Mouse (Mus musculus): ENCODE measurements at regions not wholly inside any gene's neighbourhood (a gene's known extent, or its start where the extent isn't known, plus 50 kb on each side); places are given as distances from the start of the nearest gene placed in this dataset.

- ATAC-seq (replicated peaks; ENCODE audit: low FRiP score) (no peak), DNase-seq (ENCODE audit: low spot score) (no peak)
- no peaks in the 10 kb centered on the region for H3K27me3 ChIP-seq (replicated peaks; ENCODE audit: control insufficient read depth, insufficient read depth, low read length)
- no peak overlapping the region for H3K4me2 ChIP-seq
- no peaks in the 10 kb centered on the region for H3K36me3 ChIP-seq (ENCODE audit: control insufficient read depth, insufficient read depth, low read length)
- no peak overlapping the region for H3K9ac ChIP-seq (ENCODE audit: low read depth, low read length)
- no peaks in the 10 kb centered on the region for H3K9me3 ChIP-seq (ENCODE audit: control insufficient read depth, low read length)
- 71% methylated on average over 2 of the region's 2 CpGs for WGBS
- no peak overlapping the region for H3K4me3 ChIP-seq (ENCODE audit: low read depth, low read length)
- H3K27ac ChIP-seq (ENCODE audit: low read depth, low read length) = no peak overlapping the region
- H3K4me1 ChIP-seq (replicated peaks; ENCODE audit: control insufficient read depth, insufficient read depth, low read length) = no peaks in the 10 kb centered on the region
Measured at GRCm38 (mm10) chr4:30776816-30777442, 1187.0 kb upstream of the Map3k7 start.

GRCm38 (mm10) chr4:30781649-30782048 lies 1182.2 kb upstream of the Map3k7 start:
- H3K9ac ChIP-seq (ENCODE audit: low read depth, low read length) = no peak overlapping the region
- 75% methylated on average over 2 of the region's 2 CpGs for WGBS
- H3K27me3 ChIP-seq (replicated peaks; ENCODE audit: control insufficient read depth, insufficient read depth, low read length) = no peaks in the 10 kb centered on the region
- no peaks in the 10 kb centered on the region for H3K9me3 ChIP-seq (ENCODE audit: control insufficient read depth, low read length)
- no peak overlapping the region for H3K4me2 ChIP-seq
- ATAC-seq (replicated peaks; ENCODE audit: low FRiP score) (no peak), DNase-seq (ENCODE audit: low spot score) (no peak)
- H3K36me3 ChIP-seq (ENCODE audit: control insufficient read depth, insufficient read depth, low read length) = no peaks in the 10 kb centered on the region
- no peak overlapping the region for H3K4me3 ChIP-seq (ENCODE audit: low read depth, low read length)
- H3K27ac ChIP-seq (ENCODE audit: low read depth, low read length) = no peak overlapping the region
- no peaks in the 10 kb centered on the region for H3K4me1 ChIP-seq (replicated peaks; ENCODE audit: control insufficient read depth, insufficient read depth, low read length)

- ATAC-seq (replicated peaks; ENCODE audit: low FRiP score) (no peak), DNase-seq (ENCODE audit: low spot score) (no peak)
- no peaks in the 10 kb centered on the region for H3K36me3 ChIP-seq (ENCODE audit: control insufficient read depth, insufficient read depth, low read length)
- no peak overlapping the region for H3K4me3 ChIP-seq (ENCODE audit: low read depth, low read length)
- H3K4me2 ChIP-seq = no peak overlapping the region
- no peaks in the 10 kb centered on the region for H3K4me1 ChIP-seq (replicated peaks; ENCODE audit: control insufficient read depth, insufficient read depth, low read length)
- no peaks in the 10 kb centered on the region for H3K9me3 ChIP-seq (ENCODE audit: control insufficient read depth, low read length)
- H3K27ac ChIP-seq (ENCODE audit: low read depth, low read length) = no peak overlapping the region
- no peak overlapping the region for H3K9ac ChIP-seq (ENCODE audit: low read depth, low read length)
- 49% methylated on average over 5 of the region's 5 CpGs for WGBS
- H3K27me3 ChIP-seq (replicated peaks; ENCODE audit: control insufficient read depth, insufficient read depth, low read length) = no peaks in the 10 kb centered on the region
Measured at GRCm38 (mm10) chr4:30789976-30790657, 1173.8 kb upstream of the Map3k7 start.

DNA sequence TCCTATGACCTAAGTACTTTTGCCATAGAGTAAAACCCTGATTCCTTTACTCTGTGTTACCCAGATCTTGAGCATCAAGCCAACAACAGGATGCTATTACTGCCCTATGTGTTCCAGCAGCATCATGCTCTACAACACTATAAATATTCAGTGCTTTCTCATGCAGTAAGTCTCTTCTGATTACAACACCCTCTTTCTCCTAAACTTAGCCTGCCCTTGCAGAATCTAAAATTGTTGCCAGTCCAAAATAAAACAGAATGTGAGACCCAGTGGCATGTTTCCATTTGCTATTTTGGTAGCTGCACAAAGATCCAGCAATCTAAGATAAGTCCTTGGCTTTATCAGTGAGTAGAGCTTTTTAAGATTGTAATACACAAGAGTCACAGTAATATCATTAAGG lies 1154.1 kb upstream of the Map3k7 start:
- DNase-seq (ENCODE audit: low spot score) (no peak), ATAC-seq (replicated peaks; ENCODE audit: low FRiP score) (no peak)
- Histone ChIP-seq H3K4me1 (replicated peaks; ENCODE audit: control insufficient read depth, insufficient read depth, low read length) (no peaks in the 10 kb centered on the region), H3K4me2 (no peak overlapping the region), H3K9me3 (ENCODE audit: control insufficient read depth, low read length) (no peaks in the 10 kb centered on the region), H3K27ac (ENCODE audit: low read depth, low read length) (no peak overlapping the region), H3K4me3 (ENCODE audit: low read depth, low read length) (no peak overlapping the region), H3K36me3 (ENCODE audit: control insufficient read depth, insufficient read depth, low read length) (no peaks in the 10 kb centered on the region), H3K27me3 (replicated peaks; ENCODE audit: control insufficient read depth, insufficient read depth, low read length) (no peaks in the 10 kb centered on the region), H3K9ac (ENCODE audit: low read depth, low read length) (no peak overlapping the region)

GRCm38 (mm10) chr4:30855361-30856056 lies 1108.4 kb upstream of the Map3k7 start:
- no peak for DNase-seq (ENCODE audit: low spot score)
- no peak for ATAC-seq (replicated peaks; ENCODE audit: low FRiP score)

DNA sequence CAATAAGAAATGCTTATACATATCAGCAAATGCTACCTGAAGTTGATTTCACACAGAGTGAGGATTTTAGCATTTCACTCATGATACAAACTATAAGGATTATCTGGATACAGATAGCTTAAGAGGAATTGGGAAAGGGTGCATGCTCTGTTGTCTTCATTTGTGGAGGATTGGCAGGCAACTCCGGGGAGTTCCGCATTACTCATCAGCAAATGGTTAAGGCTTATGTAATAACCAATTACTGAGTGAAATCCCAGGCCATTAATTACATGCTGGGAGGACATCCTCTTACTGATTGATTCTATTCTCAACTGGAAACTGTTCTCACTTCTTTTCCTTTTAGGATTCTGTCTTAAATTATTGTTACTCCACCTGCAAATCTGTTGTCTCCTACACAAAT lies 1058.9 kb upstream of the Map3k7 start:
- no peak for ATAC-seq (replicated peaks; ENCODE audit: low FRiP score)
- WGBS = 83% methylated on average over 2 of the region's 2 CpGs
- H3K9me3 ChIP-seq (ENCODE audit: control insufficient read depth, low read length) = no peaks in the 10 kb centered on the region
- no peak overlapping the region for H3K27ac ChIP-seq (ENCODE audit: low read depth, low read length)
- H3K4me3 ChIP-seq (ENCODE audit: low read depth, low read length) = no peak overlapping the region
- no peaks in the 10 kb centered on the region for H3K27me3 ChIP-seq (replicated peaks; ENCODE audit: control insufficient read depth, insufficient read depth, low read length)
- no peaks in the 10 kb centered on the region for H3K4me1 ChIP-seq (replicated peaks; ENCODE audit: control insufficient read depth, insufficient read depth, low read length)
- no peak overlapping the region for H3K9ac ChIP-seq (ENCODE audit: low read depth, low read length)
- DNase-seq (ENCODE audit: low spot score) = no peak
- no peak overlapping the region for H3K4me2 ChIP-seq
- H3K36me3 ChIP-seq (ENCODE audit: control insufficient read depth, insufficient read depth, low read length) = no peaks in the 10 kb centered on the region

More at GRCm38 (mm10) chr4:30855361-30856056, 1108.4 kb upstream of the Map3k7 start:
- Histone ChIP-seq H3K4me1 (replicated peaks; ENCODE audit: control insufficient read depth, insufficient read depth, low read length) (no peaks in the 10 kb centered on the region), H3K4me3 (ENCODE audit: low read depth, low read length) (no peak overlapping the region), H3K4me2 (no peak overlapping the region), H3K27ac (ENCODE audit: low read depth, low read length) (no peak overlapping the region), H3K36me3 (ENCODE audit: control insufficient read depth, insufficient read depth, low read length) (no peaks in the 10 kb centered on the region), H3K9ac (ENCODE audit: low read depth, low read length) (no peak overlapping the region), H3K9me3 (ENCODE audit: control insufficient read depth, low read length) (no peaks in the 10 kb centered on the region), H3K27me3 (replicated peaks; ENCODE audit: control insufficient read depth, insufficient read depth, low read length) (no peaks in the 10 kb centered on the region)
- WGBS = 59% methylated on average over 5 of the region's 5 CpGs

DNA sequence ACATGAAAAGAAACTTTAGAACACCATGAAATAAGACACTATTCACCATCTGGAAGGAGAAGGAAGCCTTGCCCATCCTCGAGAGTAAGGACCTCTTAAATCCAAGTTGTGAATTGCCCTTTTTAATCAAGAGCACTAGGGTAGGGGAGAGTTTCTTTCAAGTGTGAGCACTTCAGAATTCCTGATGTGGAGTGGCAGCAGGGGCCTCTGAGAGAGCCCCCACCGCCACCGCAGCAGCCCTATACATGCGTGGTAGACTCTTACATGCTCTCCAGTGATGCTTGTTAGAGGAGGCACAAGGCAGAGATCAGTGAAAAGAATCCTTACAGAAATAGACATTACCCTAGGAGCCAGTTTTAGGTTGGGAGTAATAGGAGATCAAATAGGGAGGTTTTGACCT lies 1041.0 kb upstream of the Map3k7 start:
- Histone ChIP-seq H3K4me2 (no peak overlapping the region), H3K27ac (ENCODE audit: low read depth, low read length) (no peak overlapping the region), H3K4me1 (replicated peaks; ENCODE audit: control insufficient read depth, insufficient read depth, low read length) (no peaks in the 10 kb centered on the region), H3K9ac (ENCODE audit: low read depth, low read length) (no peak overlapping the region), H3K36me3 (ENCODE audit: control insufficient read depth, insufficient read depth, low read length) (no peaks in the 10 kb centered on the region), H3K27me3 (replicated peaks; ENCODE audit: control insufficient read depth, insufficient read depth, low read length) (no peaks in the 10 kb centered on the region), H3K4me3 (ENCODE audit: low read depth, low read length) (no peak overlapping the region), H3K9me3 (ENCODE audit: control insufficient read depth, low read length) (no peaks in the 10 kb centered on the region)
- WGBS = 86% methylated on average over 4 of the region's 4 CpGs
- DNase-seq (ENCODE audit: low spot score) = no peak
- no peak for ATAC-seq (replicated peaks; ENCODE audit: low FRiP score)

DNA sequence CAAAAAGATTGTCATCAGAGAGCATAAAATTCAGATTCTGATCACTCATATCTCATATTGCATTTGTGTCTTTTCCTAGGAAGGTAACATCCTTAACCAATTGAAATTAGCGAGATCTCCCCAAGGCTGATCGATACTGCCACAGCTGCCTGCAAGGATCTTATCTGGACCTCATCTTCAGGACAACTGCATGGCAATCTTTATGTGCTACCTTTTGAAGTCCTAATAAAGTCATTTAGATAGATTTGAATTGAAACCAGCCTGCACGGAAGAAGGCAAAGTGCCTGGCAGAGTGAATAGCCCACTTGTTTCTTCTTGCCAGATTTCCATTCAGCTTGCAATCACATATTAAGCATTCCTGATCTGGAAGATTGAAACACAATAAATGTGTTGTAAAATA lies 1031.5 kb upstream of the Map3k7 start:
- WGBS = 80% methylated on average over 3 of the region's 3 CpGs
- no peaks in the 10 kb centered on the region for H3K9me3 ChIP-seq (ENCODE audit: control insufficient read depth, low read length)
- H3K4me2 ChIP-seq = no peak overlapping the region
- no peak overlapping the region for H3K4me3 ChIP-seq (ENCODE audit: low read depth, low read length)
- H3K9ac ChIP-seq (ENCODE audit: low read depth, low read length) = no peak overlapping the region
- no peaks in the 10 kb centered on the region for H3K36me3 ChIP-seq (ENCODE audit: control insufficient read depth, insufficient read depth, low read length)
- DNase-seq (ENCODE audit: low spot score) (no peak), ATAC-seq (replicated peaks; ENCODE audit: low FRiP score) (no peak)
- no peaks in the 10 kb centered on the region for H3K27me3 ChIP-seq (replicated peaks; ENCODE audit: control insufficient read depth, insufficient read depth, low read length)
- no peak overlapping the region for H3K27ac ChIP-seq (ENCODE audit: low read depth, low read length)
- no peaks in the 10 kb centered on the region for H3K4me1 ChIP-seq (replicated peaks; ENCODE audit: control insufficient read depth, insufficient read depth, low read length)
